Mouse (Mus musculus) kidney, adult 8-10 months (tissue): ENCODE results near the gene Tldc1.

Experiments used
- DNase-seq, 2 experiments: peaks; one replicate each; pipeline ENCODE4 v3.0.0; 2022

The Tldc1 gene

GRCm38 (mm10) chr8:119778263-119778662, at the start of gene Tldc1:
Tldc1 (minus strand) TSS chr8:119778416.
- DNase-seq = peak; percentile 99 to 100

DNA sequence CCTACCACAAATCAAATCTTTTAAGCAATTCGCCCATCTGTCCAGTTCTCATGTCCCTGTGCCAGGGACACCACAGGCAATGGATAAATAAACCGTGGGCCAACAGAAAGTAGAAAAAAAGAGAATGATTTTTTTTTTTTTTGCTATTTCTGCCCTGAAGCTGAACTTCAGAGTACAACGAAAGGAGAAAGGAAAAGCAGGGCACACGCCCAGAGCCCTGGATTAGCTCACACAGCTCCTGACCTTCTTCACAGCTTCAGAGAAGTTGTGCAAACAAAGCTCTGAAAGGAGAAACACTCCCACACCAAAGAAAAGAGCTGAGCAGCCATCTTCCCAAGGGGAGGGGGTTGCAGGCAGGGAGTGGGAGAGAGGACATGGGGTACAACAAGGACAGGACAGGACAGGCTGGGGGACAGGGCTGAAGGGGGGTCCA, 49.5 kb upstream of the Tldc1 start:
- DNase-seq = no peak

DNA sequence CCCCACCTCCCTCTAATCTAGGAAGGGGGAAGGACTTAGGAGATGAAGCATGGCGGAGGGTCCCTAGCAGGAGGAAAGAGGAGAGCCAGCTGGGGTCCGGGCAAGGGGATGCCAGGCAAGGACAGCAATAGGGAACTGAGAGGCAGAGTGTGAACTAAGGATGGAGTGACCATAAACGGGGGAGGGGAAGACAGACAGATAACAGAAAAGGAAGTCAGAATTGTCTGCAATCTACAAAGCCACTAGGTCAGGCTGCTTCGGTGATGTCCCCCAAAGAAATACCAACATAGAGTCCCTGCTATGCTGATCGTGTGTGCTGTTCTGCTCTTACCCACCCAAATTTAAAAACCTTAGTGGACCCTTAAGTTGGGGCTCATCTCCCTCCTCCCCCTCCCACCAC, 48.8 kb upstream of the Tldc1 start:
- no peak for DNase-seq

GRCm38 (mm10) chr8:119825950-119826730, 47.9 kb upstream of the Tldc1 start:
- no peak for DNase-seq

DNA sequence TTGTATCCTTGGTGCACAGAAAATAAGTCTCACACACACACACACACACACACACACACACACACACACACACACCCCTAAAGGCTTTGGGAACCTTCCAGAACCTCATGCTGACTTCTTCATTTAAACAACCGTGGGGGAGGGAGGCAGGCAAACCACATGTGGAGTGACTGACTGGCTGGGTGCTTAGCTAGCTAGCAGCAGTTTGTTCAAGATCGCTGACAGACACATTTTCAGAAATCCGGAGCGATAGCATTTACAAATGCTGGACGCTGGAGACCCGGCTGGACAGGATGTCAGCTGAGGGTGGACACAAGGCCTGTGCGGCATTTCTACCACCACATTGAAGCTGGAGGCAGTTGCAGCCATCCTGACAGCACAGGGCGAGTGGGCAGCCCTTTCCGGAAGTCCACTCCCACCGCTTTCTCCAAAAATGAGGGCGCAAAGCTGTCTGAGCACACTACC, 46.6 kb upstream of the Tldc1 start:
- DNase-seq = peak; percentile 58 to 60

- peak; percentile 53 to 61 for DNase-seq
These were observed 45.9 kb upstream of the Tldc1 start for GRCm38 (mm10) chr8:119824100-119824499.

DNA sequence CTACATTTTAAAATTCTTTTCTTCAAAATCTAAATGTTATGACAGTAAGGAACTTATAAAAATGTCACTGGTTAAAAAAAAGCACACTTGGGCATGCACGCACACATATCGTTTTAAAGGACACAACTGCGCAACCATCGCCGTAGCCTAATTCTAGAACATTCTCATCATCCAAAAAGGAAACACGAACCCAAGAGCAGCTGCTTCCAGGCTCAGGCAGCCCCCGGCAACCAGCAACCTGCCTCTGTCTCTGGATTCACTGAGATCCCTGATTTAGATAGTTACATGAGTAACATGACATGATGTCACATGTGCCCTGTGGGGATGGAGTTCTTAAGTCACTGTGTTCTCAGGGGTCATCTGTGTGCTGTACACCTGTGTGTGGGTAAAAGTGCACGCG, 45.1 kb upstream of the Tldc1 start:
- no peak for DNase-seq

DNA sequence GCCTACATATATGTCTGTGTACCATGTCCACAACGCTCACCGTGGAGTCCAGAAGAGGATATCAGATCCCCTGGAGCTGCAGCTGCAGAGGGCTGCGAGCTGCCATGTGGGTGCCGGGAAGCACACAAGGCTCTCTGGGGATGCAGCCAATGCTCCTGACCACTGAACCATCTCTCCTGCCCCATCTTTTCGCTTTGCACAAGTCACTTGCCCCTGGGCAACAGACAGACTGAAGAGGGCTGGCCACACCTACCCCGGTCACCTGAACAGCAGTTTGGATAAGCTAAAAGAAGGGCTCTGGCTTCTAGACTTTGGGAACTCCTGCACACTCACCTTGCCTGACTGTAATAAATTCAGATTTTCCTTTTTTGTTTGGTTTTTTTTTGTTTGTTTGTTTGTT, 43.5 kb upstream of the Tldc1 start:
- DNase-seq = peak; percentile 56 to 61

- no peak for DNase-seq
These were observed 41.8 kb upstream of the Tldc1 start for GRCm38 (mm10) chr8:119819976-119820375.

GRCm38 (mm10) chr8:119819316-119819715, 41.1 kb upstream of the Tldc1 start:
- DNase-seq = peak; percentile 68 to 79

DNA sequence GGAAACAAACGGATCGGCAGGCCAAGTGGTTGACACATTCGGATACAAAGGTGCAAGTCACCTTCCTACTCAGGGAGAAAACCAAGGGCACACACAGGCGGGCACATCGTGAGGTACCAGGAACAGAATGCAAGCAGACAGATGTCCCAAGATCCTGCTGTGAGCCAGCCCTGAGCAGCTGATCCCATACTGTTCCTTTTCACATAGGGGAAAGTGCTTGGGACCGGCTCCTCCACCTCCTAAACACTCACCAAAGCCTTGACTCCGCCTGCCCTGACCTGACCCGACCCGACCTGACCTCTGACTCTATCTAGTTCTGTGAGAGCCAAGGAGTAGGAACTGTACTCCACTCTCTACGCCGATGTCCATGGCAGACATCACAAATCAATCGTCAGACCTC, 39.2 kb upstream of the Tldc1 start:
- DNase-seq = no peak

GRCm38 (mm10) chr8:119816219-119816618, 38.0 kb upstream of the Tldc1 start:
- DNase-seq = no peak

DNA sequence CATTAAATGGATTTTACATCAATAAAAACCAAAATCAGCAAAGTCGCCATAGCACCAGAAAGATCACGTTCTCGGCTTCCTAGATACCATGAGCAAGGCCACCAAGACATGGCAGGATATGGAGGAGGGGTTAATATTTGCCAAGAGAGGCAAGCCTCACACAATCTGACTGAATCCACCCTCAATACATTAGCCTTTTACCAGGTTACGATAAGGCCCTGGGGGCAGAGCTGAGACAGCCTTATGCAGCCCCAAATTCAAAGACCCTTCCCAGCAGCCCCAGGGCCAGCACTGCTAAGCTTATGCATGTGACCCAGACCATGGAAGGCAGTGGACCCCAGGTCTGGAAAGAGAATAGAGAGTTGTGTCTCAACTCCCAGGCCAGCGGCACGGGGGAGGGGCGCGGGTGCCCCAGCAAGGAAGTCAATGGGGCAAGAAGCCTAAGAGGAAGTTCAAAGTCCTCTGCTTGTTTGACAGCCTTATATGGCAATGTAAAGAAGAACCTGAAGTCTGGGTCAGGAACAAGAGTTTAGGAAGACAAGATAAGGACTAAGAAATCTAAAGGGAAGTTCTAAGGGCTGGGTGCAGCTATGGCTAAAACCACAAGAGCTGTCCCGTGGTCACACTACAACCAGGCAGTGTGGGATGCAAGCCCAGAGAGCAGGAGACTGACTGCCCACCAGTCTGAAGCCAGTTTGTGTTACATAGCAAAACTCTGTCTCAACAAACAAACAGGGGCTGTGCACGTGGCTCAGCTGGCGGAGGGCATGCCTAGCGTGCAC, 34.6 kb upstream of the Tldc1 start:
- DNase-seq = peak in 1 of 2 experiments; percentile 42

GRCm38 (mm10) chr8:119811925-119812324, 33.7 kb upstream of the Tldc1 start:
- DNase-seq = no peak

DNA sequence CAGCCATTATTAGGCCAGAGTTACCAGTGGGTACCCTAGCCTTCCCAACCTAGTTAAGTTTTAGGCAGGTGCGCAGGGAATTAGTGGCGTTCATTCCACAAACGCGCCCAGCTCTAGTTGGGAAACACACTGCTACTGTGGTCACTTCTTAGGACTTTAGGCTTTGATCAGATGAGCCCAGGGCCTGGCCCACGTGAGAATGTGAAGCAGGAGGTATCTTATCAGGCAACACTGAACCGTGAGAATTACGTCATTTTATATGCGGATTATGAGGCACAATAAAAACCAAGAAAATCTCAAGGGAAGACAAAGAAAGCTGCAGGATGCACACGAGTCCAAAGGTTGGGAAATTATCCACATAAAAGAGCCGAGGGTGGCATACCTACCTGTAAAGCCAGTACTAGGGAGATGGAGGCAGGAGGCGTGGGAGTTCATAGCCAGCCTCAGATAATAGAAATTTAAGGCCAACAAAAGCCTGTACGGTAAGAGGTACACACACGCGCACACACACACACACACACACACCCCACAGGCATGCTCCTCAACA, 32.8 kb upstream of the Tldc1 start:
- no peak for DNase-seq

GRCm38 (mm10) chr8:119810127-119810868, 32.1 kb upstream of the Tldc1 start:
- no peak for DNase-seq

DNA sequence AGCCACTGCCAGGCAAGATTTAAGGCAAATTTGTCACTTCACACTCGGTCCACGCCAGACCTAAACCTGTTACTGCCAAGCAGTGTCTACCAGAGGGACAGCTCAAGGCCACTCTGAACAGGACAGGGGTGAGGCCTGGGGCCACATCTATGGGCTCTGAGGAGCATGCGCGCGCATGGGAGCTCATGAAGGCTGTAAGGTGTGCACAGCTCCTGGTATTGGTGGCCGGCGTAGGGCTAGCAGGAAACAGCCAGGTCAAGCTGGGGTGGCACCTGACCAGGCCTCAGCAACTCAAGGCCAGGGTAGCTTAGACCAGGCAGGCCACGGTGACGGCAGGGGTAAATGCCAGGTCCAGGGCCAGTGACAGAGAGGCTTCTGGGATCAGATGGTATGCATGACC, 31.4 kb upstream of the Tldc1 start:
- DNase-seq = no peak

DNA sequence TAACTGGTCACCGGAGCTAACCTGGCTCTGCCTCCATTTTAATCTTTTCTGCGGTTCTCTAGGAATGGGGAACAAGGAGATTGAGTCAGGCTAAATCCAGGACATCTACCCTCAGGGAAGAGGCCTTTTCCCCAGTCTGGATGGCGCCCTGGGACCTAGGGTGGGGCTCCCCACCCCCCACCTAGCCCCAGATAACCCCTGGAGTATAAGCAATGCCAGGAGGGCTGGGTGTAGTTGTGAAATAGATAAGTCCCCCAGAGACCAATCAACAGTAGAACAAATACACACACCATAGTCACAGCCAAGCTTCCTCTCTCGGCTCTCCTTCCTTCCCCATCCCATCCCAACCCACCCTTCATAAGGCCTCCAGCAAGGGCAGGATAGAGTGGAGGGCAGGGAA, 29.5 kb upstream of the Tldc1 start:
- no peak for DNase-seq

DNA sequence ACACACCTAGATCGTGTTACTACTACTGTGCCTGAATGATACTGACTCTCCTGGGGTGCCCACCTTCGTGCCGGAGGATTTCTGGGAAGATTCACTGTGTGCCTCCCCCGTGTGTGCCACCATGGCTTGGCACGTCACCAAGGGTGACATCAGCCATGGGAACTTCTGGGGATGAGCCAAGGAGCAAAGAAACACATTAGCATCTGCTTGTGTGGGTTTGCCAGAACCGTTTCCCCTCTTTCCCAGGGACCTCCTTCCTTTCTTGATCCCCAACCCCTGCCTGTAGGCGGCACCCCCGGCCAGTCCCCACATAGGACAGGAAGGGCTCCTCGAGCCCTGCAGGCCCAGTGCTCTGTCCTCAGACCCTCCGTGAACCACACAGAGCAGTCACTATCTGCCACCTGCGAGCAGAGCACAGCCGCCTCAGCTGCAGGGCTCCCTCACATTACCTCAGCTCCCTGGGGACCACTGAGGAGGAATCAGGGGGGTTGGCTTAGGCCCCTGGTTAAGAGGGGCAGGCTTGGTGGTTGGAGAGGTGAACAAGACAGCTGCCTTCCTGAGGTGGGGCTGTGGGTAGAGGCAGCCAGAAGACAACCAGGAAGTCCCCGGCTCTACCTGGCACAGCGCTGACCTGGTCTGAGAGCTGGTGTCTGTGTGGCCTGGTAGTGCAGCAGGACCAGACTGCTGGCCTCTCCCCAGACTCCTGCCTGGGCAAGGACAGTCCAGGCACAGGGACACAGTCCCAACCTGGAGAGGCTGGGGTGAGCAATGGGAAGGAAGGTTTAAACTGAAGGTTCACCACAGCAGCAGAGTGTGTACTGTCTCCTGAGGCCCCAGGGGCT, 28.4 kb upstream of the Tldc1 start:
- DNase-seq = no peak

DNA sequence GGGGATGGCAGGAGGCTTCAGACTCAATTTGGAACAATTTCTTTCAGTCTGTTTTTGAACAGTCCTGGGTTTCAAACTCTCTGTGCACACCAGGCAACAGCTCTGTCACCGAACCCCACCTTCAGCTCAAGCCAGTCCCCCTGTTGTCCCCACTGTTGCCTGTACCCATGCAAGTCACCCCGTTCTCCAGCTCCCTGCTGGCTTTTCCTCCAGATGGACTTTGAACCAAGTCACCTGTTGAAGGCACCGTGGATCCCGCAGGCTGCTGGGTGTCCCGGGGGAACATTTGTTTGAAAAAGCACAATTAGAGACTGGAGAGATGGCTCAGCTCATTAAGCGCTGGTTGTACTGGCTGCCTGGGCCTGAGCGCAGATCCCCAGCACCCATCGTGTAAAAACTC, 27.1 kb upstream of the Tldc1 start:
- DNase-seq = no peak

- DNase-seq = no peak
These were observed 24.4 kb upstream of the Tldc1 start for GRCm38 (mm10) chr8:119802592-119802991.

DNA sequence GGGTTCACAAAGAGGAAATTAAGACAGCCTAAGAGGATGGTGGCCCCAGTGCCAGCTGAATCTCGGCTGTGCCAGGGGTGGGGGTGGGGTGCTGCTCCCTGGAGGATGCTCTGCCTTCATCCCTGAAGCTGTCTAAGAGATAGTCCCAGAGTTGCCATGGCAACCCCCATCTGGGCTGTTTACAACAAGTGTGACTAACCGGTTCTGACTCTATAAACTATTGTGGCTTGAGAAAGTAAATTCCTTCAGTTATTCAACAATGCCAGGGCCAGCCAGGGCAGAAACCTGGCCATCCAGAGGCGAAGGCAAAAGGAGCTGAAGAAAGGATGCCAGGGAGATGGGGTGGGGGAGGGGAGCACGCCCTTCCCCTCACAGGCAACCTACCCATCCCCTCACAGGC, 23.0 kb upstream of the Tldc1 start:
- DNase-seq = no peak
